Mouse (Mus musculus): ENCODE results near the gene Myo7a. TPM values are rescaled to one million over a fixed set of nuclear protein-coding genes. Genes with fewer than 3 reads are reported as not detected.

Myo7a gene
- total RNA-seq, 2 experiments from 2014 or later = 4.6 to 5.4 TPM

DNA sequence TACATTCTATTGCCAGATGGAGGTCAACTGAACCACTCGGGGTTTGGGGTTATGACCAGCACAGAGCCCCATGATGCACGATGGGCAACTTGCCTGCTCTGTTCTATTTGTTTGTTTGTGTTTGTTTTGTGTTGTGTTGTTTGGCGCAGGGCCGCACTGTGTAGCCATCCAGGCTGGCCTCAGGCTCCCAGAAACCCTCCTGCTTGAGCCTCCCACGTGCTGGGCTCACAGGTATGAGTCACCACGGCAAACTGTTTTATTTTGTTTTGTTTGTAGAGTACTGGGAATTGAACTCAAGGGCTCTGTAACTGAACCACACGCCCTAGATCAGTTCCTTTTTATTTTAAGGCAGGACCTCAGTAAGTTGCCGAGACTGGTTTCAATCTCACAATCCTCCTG is 27.1 kb upstream of the Myo7a start:
- intact Hi-C loops (cut with DNase I; ENCODE audit: low total_unique reads) = no loop called here
- DNase-seq = no peak

DNA sequence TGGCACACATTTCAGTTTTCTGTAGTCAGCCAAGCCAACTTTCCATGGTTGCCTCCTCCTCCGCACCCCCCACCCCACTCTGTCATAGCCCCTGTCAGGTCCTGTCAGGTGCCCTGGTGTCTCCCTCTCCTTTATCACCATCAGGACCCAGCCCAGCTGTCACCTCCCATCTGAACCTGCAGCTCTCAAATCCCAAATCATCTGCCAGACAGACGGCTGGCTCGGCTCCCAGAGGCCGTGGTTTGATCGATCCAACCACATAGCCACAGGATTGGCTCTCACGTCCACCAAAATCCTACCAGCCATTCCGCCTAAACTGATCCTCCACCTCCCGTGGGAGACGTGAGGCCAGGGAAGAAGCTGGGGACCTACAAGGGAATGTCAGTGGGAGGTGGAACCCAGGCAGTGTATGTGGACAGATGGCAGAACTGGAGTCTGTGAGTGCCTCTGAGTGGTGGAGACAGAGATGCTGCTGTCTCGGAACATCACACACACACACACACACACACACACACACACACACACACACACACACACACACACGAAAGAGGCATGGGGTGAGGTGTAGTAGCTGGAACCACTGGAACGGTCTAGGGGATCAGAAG is 26.6 kb upstream of the Myo7a start:
- DNase-seq = no peak
- intact Hi-C loops (cut with DNase I; ENCODE audit: low total_unique reads) = no loop called here

DNA sequence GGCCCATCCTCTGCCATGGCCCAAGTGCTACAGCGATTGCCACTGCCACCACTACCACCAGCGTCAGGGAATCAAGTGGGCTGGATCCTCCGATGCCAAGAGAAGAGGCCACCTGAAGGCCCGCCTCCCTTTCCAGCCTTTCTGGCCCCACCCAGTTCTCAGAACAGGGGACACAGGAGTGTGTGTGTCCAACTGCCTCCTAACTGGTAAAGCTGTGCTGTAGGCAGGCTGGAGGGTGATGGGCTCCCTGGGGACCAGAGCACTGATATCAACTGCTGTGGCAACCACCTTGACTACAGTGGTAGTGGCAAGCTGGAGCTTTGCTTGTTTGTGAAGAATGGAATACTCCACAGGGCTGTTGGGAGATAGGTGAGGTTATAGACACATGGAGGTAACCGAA is 26.1 kb upstream of the Myo7a start, which contains the start of gene Omp:
Gene Omp (minus strand): TSS at position 101 of the 400 bp plus-strand sequence.
- intact Hi-C loops (cut with DNase I; ENCODE audit: low total_unique reads) = no loop called here
- DNase-seq = no peak

DNA sequence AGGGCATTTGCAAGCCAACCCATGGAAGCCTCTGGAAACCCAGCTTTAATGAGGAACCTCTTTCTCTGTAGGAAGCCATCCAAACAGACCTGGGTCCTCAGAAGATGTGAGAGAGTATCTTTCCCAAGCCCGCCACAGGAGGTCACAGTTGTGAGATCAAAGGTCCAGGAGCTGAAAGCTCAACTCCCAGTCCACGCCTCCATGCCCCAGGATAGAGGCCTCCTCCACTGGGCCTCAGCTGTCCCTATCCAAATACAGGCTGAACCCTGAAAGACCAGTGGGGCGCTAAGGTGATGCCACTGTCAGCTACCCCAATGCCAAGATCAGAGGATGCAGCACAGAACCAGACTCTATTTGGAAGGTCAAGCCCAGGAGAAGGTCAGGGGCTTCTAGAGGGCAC is 23.3 kb upstream of the Myo7a start:
- DNase-seq = no peak
- intact Hi-C loops (cut with DNase I; ENCODE audit: low total_unique reads) = no loop called here

DNA sequence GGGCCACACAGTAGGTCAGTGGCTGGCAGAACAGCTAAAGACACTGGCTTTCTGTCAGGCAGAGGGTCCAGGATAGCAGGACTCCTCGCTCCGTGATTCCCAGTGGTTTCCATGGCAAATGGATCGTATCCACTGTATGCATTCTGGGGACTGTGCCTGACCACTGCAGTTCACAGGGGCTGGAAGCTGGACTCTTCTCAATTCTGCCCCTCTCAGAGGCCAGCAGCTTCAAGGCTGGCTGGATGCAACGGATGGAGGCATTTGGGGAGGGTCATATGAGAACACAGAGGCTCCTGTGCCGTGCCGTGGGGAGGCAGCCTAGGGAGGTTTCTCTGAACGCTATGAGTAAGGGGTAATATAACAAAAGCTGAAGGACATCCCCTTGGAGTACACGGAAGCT is 22.9 kb upstream of the Myo7a start:
- DNase-seq = no peak
- intact Hi-C loops (cut with DNase I; ENCODE audit: low total_unique reads) = no loop called here

DNA sequence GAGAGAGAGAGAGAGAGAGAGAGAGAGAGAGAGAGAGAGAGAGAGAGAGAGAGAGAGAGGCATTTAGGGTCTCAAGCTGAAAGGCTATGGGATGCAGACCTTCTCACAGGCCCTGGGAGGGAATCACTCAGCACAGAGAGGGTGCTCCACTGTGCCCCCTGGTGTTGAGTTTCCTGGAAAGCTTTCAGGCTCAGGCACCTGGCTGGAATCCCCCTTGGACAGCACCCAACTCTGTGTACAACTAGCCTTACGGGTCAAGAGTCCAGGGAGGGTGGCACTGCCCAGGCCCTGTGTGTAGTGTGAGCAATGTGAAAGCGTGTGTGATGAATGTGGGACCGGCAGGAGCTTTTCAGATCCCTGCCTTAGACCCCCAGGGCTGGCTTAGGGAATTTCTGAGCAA is 21.9 kb upstream of the Myo7a start:
- intact Hi-C loops (cut with DNase I; ENCODE audit: low total_unique reads) = no loop called here
- no peak for DNase-seq

DNA sequence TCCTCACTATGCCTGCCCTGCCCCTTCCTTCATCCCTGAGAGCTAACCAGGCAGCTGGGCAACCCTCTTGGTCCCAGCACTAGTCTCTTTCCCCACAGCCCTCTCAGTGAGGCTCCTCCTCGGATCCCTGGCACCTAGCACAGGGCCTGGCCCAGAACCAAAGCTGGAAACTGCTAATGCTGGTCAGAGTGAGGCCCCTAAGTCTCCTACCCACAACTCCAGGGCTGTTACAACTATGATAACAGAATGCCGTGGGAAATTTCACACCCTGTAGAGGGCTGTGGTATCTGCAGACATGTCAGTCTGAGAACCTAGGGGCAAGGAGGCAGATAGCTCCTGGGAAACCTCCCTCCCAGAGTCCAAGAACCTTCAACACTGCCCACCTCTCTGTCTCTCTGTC is 21.3 kb upstream of the Myo7a start:
- intact Hi-C loops (cut with DNase I; ENCODE audit: low total_unique reads) = no loop called here
- peak; percentile 47 for DNase-seq

DNA sequence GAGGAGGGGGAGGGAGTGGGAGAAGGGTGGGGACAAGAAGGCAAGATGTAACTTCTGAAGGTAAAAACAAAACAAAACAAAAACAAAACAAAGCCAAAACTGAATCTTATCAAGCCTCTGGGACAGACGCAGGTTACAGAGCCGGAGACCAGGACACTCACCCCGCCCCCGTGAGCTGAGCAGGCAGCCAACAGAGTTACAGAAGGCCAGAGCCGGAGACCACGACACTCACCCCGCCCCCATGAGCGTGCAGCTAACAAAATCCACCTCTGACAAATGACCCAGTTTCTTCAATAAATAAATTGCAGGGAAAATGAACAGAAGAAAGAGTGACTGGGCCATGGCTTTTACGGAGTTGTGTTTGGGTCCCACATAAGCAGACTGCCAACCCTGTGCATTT is 19.9 kb upstream of the Myo7a start:
- DNase-seq = no peak
- intact Hi-C loops (cut with DNase I; ENCODE audit: low total_unique reads) = no loop called here

DNA sequence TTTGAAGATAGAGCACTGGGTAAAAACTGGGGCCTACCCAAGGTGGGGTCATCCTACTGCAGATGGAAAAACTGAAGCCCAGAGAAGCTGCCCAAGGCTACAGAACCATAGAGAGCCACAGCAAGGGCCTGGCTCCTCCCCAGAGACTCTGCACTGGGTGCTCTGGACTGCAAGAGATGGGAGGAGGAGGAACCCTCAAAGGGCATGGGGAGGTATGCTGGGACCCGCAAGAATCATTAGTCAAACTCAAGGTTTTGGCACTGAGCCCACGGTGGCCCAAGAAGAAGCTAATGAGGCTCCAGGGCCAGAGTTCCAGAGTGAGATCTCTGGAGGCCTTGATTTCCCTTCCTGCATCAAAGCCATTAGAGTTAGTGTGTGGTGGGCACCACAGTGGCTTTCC is 18.7 kb upstream of the Myo7a start:
- intact Hi-C loops (cut with DNase I; ENCODE audit: low total_unique reads) = no loop called here
- DNase-seq = no peak

DNA sequence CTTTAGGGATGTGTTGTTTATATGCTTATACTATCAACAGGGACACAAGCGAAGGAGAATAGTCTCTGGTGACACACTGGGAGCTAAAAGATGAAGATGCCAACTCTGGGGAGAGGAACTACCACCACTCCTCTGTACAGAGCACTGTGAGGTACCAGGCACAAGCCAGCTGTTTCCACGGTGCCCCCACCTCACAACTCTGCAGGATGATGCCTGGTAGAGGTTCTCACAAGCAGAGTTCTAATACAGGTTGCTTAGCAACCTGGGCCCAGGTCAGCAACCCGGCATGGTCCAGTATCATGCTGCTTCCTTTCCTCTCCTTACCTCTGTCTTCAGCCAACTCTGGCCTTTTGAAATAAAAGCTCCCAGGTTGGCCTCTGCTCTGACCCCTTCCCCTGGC is 18.3 kb upstream of the Myo7a start:
- intact Hi-C loops (cut with DNase I; ENCODE audit: low total_unique reads) = no loop called here
- no peak for DNase-seq

DNA sequence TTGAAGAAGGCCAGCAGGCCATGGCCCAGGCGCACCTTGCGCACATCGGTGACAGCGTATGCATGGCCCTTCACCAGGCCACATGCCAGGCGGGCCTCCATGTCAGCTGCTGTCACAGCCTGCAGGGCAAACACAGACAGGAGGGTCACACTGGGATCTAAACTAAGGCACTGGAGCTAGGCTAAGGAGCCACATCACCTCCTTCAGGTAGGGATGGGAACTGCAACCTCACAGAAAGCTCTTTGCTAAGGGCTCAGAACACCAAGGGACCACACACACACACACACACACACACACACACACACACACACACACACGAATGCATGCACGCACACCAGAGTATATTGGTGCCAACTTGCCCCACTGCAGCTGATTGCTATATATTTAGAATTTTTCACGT is 12.4 kb upstream of the Myo7a start:
- DNase-seq = no peak
- intact Hi-C loops (cut with DNase I; ENCODE audit: low total_unique reads) = no loop called here

DNA sequence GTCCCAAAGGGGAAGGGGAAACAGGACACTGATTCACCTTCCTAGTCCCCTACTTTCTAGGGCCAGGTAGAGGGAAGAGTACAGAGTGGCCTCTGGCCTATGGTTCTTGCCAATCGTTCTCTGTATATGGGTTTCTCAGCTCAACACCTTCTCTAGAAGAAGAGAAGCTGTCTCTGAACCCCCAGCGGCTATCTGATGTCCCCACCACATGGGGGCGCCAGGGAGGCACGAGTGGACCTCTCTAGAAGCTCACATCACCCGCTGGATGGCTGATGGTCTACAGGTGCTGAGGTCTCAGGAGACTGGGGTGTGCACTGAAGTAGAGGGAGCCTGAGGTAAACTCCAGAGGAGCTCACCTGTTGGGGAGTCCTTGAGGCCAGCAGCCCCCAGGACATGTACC is 6.1 kb upstream of the Myo7a start:
- intact Hi-C loops (cut with DNase I; ENCODE audit: low total_unique reads) = loop anchor here (10.0 kb wide), 1 partner anchor 219 kb away; no protein-coding TSS in a partner anchor
- DNase-seq = peak; percentile 44

DNA sequence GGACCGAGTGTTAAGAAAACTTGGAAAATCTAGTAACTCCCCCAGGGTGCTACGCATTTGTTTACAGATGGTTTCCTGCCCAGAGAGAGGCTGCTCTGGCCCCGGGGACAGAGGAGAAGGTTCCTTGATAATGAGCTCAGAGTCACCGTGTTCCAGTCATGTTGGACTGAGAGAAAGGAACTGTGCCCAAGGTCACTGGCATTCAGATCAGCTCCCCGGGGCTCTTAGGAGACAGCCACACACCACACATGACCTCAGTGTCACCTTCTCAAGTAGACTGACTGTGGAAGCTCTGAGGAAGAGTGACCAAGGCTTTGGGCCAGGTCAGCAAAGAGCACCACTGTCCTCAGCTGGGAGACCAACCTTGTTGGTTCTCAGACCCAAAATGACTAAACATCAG is 5.4 kb upstream of the Myo7a start:
- no peak for DNase-seq
- intact Hi-C loops (cut with DNase I; ENCODE audit: low total_unique reads) = loop anchor here (10.0 kb wide), 1 partner anchor 220 kb away; no protein-coding TSS in a partner anchor

DNA sequence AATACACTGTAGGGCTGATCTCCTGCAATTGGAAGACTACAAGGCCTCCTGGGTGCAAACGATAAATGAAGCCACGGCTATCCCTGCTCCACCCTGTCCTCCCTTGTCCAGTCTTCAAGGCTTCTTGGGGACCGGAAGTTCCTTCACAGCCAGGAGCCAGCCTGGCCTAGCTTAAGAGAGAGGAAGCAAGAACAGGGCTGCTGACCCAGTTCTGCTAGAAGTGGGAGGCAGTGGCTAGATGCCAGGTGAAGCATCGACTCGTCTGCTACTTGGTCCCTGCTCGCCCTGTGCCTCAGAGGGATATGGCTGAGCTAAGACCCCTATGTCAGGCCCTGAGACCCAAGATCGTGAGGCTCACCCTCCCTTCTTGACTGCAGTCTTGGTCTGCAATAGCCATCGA is 2.3 kb upstream of the Myo7a start:
- intact Hi-C loops (cut with DNase I; ENCODE audit: low total_unique reads) = loop anchor here (10.0 kb wide), 1 partner anchor 223 kb away; no protein-coding TSS in a partner anchor
- no peak for DNase-seq

DNA sequence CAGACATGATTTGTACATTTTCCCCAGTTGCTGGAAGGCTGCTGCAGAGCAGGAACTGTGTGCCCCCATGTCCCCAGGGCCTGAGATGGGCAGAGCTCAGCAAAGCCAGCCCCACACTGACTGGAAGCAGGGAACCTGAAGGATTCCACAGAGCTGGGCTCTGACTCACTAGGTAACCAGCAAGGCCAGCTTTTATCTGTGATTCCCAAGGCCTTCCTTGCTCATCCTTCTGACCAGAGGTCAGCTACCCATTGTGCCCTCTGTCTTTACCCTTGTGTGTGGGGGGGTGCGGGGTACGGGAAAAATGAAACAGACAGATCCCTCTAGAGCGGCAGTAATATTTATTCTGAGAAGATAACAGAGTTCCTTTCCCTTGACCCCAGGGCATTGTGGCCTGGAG is 1.9 kb upstream of the Myo7a start:
- intact Hi-C loops (cut with DNase I; ENCODE audit: low total_unique reads) = loop anchor here (10.0 kb wide), 1 partner anchor 224 kb away; no protein-coding TSS in a partner anchor
- no peak for DNase-seq

DNA sequence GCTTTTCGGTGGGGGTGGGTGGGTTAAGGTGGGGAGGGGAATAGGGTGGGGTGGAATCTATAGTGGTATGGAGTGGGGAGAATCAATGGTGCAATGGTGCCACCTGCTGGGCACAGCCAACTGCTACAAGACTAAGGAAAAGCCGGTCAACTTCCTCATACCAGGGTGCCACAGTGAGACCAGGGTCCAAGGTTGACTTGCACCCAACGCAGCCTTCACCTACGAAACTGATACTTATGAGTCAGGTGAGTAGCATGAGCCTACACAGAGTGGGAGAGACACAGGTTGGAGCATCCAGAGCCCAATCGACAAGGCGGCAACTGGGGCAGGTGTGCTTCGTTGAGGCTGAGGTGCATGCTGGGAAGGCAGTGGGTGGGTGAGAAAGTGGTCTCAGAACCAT is 1.0 kb upstream of the Myo7a start:
- intact Hi-C loops (cut with DNase I; ENCODE audit: low total_unique reads) = loop anchor here (10.0 kb wide), 1 partner anchor 224 kb away; no protein-coding TSS in a partner anchor
- peak; percentile 50 for DNase-seq

DNA sequence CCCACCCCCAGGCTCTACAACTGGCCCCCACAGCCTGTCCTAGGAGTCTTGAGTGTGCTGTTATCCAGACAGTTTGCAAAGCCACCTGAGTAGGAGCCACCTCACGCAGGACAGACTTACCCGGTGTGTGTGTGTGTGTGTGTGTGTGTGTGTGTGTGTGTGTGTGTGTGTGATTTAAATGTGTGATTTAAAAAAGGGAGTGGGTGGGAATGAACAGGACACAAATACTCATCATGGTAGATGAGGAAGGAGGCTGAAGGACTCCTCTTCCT is 573 bp upstream of the Myo7a start:
- intact Hi-C loops (cut with DNase I; ENCODE audit: low total_unique reads) = loop anchor here (2.0 to 10.0 kb wide), 2 partner anchors 49 to 225 kb away; no protein-coding TSS in a partner anchor
- DNase-seq = no peak

DNA sequence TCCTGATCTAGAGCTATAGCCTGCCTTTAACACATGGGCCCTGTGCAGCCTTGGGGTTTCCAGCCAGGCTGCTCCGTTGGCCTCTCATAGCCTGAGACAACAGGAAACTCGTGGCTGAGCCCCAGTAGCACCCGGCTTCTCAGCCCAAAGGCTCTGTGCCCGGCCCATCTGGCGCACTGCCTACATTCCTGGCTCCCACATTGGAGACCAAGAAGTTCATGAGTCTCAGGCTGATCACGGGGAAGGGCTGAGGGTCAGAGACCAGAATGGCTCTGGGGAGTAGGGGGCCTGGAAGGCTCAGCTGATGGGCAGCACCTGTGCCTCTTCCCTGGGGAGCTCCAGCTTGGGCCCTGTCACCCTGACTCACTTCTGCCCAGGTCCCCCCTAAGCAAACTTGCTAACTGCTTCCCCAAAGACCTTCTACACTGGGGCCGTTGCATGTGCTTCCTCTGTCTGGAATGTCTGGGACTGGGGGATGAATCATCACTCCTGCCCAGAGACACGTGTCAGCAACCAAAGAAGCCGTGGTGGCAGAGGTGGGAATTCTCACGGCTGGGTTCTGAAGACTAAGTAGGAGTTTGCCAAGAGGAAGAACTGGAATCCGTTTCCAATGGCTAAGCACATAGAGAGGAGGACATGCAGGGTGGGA is 2.2 kb downstream of the Myo7a start:
- DNase-seq = peak; percentile 85
- intact Hi-C loops (cut with DNase I; ENCODE audit: low total_unique reads) = no loop called here

DNA sequence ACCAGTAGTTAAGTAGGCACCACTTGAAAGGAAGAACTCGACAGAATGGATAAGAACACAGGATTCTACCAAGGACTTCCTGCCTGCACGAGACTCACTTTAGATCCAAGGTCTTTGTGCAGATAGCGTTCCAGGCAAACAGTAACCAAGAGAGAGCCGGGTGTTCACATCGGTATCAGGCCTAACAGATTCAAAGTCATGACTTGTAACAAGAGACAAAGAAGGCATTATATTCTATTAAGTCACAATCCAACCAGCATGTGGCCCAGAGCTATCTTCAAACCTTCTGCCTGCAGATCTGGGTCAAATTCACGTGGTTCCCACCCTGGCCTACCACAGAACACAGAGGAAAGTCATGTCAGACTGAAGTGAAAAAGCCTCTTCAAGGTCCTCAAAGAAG is 4.7 kb downstream of the Myo7a start:
- intact Hi-C loops (cut with DNase I; ENCODE audit: low total_unique reads) = no loop called here
- no peak for DNase-seq

DNA sequence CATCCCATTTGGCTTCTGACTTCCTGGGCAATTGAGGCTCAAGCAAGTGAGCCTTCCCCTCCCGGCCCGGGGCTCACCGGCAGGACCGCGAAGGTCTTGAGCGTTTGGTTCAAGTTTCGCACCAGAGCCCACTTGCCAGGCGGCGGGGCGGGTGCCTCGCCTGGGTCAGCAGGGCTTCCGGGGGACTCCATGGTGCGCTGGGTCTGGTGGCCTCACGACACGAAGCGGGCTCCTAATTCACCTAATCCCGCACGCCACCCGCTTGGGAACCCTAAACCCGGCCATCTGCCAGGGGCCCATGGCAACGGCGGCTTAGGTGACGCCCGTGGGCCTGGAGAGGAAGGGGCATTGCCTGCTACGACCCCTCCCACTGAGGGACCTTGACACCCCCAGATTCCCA is 8.1 kb downstream of the Myo7a start:
- DNase-seq = no peak
- intact Hi-C loops (cut with DNase I; ENCODE audit: low total_unique reads) = no loop called here

DNA sequence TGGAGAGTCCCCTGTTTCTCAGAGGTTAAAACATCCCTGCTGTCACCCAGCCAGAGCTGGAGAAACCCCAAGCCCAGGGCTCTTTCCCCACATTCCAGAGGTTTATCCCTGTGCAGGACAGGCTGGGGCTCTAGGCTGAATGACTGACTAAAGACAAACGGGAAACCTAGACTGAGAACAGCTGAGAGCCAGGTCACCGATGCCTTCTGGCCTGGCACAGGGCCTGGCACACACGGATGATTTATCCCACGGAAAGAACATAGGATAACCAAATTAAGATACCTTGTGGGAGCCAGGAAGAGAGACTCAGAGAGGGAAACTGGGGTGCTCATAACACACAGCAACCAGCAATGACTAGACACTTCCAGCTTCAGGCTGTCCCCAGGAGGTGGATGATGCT is 9.6 kb downstream of the Myo7a start:
- intact Hi-C loops (cut with DNase I; ENCODE audit: low total_unique reads) = no loop called here
- DNase-seq = no peak
